Mouse (Mus musculus) adipose tissue, adult 10 weeks (tissue): ENCODE results near the gene Dnttip2. TPM values are rescaled to one million over a fixed set of nuclear protein-coding genes. Genes with fewer than 3 reads are reported as not detected.

Experiments
- polyA plus RNA-seq: library from polyadenylated mRNA; stranded (reverse); fragments of 350-450 nt; fragmentation: Illumina TruSeq; extraction: RNeasy Lipid Tissue Mini Kit (QIAGEN cat#74804); gene quantifications from one replicate; pipeline ENCODE4 v1.2.3, GENCODE M21; 2014; ENCODE audit warnings: low read depth, low replicate concordance

Dnttip2 gene
- polyA plus RNA-seq, result 25.2 TPM

DNA sequence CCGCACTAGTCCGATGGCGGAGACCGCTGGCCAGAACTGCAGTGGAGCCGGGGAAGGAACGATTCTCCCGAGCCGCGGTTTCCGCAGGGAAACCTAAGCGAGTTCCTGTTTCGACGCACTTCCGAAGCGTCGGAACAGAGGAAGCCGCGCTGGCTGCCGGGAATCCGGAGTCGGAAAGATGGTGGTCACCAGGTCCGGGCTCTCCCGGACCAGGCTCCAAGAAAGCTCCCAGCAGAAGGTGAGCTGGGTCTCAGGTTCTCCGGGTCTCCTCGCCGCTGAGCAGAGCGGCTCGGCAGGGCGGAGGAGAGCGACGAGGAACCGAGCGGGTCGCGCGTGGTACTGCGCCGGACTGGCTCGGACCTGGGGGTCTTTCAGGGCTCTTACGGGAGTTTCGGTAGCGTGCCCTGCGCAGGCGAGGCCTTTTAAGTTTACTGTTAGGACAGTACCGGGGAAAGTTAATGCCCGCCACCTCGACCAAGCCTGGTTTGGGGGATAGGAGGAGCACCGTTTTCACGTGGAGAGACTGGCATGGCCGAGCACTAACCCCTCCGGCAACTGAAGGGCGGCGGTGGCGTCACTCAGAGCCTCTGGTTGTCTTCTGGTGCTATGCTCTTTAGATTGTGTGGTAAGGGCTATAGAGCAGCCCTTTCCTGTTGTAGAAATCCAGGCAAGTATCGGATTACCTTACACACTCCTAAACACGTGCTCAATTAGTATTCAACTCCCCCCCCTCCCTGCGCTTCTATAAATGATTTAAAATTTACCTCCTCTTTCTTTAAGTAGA is at the start of gene Dnttip2:
Gene Dnttip2 (plus strand): TSS at position 148 of the 784 bp plus-strand sequence.

GRCm38 (mm10) chr3:122245215-122245877 is 28.8 kb upstream of the Dnttip2 start, which contains the start of gene Gclm:
Gene Gclm (plus strand): TSS chr3:122245557.

DNA sequence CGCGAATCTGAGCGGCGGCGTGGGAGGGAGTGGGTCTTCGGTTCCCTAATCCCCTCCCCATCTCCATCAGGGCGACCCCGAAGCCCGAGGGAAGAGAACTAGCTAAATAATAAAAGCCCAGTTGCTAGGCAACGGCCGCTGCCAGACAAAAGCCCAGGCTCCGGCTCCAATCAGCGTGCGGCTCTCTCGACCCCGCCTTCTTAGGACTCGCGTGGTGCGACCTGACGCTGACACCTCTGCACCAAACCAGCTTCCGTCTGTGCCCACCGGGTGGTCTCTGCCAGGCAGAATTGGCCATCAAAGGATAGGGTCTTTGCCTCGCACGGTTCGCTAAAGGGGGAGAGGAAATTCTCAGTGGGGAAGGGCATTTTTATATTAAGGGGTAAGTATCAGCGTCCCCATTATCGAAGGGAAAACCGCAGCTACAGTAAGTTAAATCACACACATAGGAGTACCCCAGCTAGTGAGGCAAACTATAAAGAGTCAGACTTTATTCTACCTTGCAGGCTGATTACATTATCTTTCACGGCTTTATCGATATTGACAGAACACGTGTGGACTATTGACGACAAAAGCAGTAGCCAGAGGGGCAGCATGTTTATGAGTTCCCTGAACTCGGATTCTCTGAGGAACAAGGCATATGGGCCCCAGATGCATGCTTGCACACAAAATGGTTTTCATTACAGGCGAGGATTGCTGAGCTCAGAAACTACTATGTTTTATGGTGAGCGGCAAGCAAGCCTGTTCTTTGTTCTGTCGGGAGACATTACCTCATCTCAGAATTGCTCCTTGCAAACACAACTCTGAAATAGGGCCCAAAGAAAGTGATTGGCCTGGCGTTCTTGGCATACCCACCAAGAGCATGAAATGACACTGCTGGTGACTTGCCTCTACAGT is 20.0 kb downstream of the Dnttip2 start, which contains the start of gene Bcar3:
Gene Bcar3 (plus strand): TSS at position 183 of the 897 bp plus-strand sequence.

Other genes starting within 250 kb of the Dnttip2 start
- gene Abca4, start 229.9 kb upstream of the Dnttip2 start, polyA plus RNA-seq, result 2.1 TPM
- 122 TPM for gene Gclm, start 28.8 kb upstream of the Dnttip2 start, polyA plus RNA-seq
- 29.4 TPM for gene Bcar3, start 19.7 kb downstream of the Dnttip2 start, polyA plus RNA-seq